11 mouse cellular contexts compared by ENCODE assay signal in genomic region chr9:68756976-68757375, GRCm38 (mm10).
DNase-seq lines count a peak whose midpoint lies in the region.
"Had no signal": no experiment of that assay in that cellular context is flagged by ENCODE, and none has a peak within 500 bp of the region (broad histone marks: within the 10 kb centered on the region; RNA-seq: fewer than 3 reads in every experiment).

No protein-coding gene starts in this region.

- intact Hi-C loops in heart, postnatal 25 days (cut with DNase I): no loop called here

- peak; percentile 84 for DNase-seq in gastrocnemius, adult 18-20 months (ENCODE audit: low spot score)
- DNase-seq in gastrocnemius, postnatal 4 days (ENCODE audit: low spot score in 2 of 2): no peak
- peak; percentile 48 for DNase-seq in testis, postnatal 10 days (ENCODE audit: low spot score)
- no peak for DNase-seq in testis, postnatal 14 days (ENCODE audit: low spot score)
- DNase-seq in heart, postnatal 25 days (ENCODE audit: low spot score): peak; percentile 41
- peak; percentile 77 for DNase-seq in skeletal muscle tissue, adult 2 months (ENCODE audit: low read depth, low spot score)
- no peak for DNase-seq in thymus, adult 18-20 months
- DNase-seq in cerebellum, postnatal 36 days: no peak
- DNase-seq: layer of hippocampus, postnatal 36 days; liver, embryonic 13.5 days; spleen, adult 18-20 months had no signal

Comparison
In these comparisons a context has a peak if more than half of its experiments do, and no peak if none do; other contexts are left out.
1. DNase-seq: peak in gastrocnemius, adult 18-20 months (single experiment), testis, postnatal 10 days (single experiment), heart, postnatal 25 days (single experiment) and skeletal muscle tissue, adult 2 months (single experiment); none in gastrocnemius, postnatal 4 days (0 of 2), testis, postnatal 14 days (single experiment), thymus, adult 18-20 months (0 of 2) and cerebellum, postnatal 36 days (0 of 2).